Mouse (Mus musculus) forebrain, embryonic 13.5 days (tissue): ENCODE results near the gene Cpeb2. TPM values are rescaled to one million over a fixed set of nuclear protein-coding genes. Genes with fewer than 3 reads are reported as not detected.
A peak's percentile ranks its signal among the peaks of the same experiment; 100 is the strongest.

ENCODE experiments used
- ATAC-seq: fragments of 200-750 bp; cut with Nextera tagmentation; 2 replicates; pipeline ENCODE4 v1.8.0; 2017
- H3K27ac ChIP-seq: fragments of 300-500 bp; sonication (generic); 2 replicates; pipeline ENCODE4 v1.5.1; 2015; ENCODE audit warnings: inconsistent platforms, mild to moderate bottlenecking, moderate library complexity
- H3K27me3 ChIP-seq: fragments of 300-500 bp; sonication (generic); 2 replicates; pipeline ENCODE4 v1.6.1; 2015; ENCODE audit warnings: mild to moderate bottlenecking, inconsistent platforms
- H3K36me3 ChIP-seq: fragments of 300-500 bp; sonication (generic); 2 replicates; pipeline ENCODE4 v1.6.1; 2015; ENCODE audit warnings: mild to moderate bottlenecking, inconsistent platforms; ENCODE audit not compliant: poor library complexity, severe bottlenecking
- H3K4me1 ChIP-seq: fragments of 300-500 bp; sonication (generic); 2 replicates; pipeline ENCODE4 v1.6.1; 2015; ENCODE audit warnings: inconsistent platforms
- H3K4me2 ChIP-seq: fragments of 300-500 bp; sonication (generic); 2 replicates; pipeline ENCODE4 v1.6.1; 2015; ENCODE audit warnings: inconsistent platforms, mild to moderate bottlenecking, moderate library complexity
- H3K4me3 ChIP-seq: fragments of 300-500 bp; sonication (generic); 2 replicates; pipeline ENCODE4 v1.5.1; 2015; ENCODE audit warnings: mild to moderate bottlenecking, inconsistent platforms
- H3K9ac ChIP-seq: fragments of 300-500 bp; sonication (generic); 2 replicates; pipeline ENCODE4 v1.6.1; 2015; ENCODE audit warnings: mild to moderate bottlenecking, inconsistent platforms
- H3K9me3 ChIP-seq: fragments of 300-500 bp; sonication (generic); replicated peaks from 2 replicates; pipeline ENCODE4 v1.6.1; 2016; ENCODE audit warnings: inconsistent platforms
- WGBS: fragments of 180-500 bp; shearing (Covaris S2); methylation state at CpG from one replicate; pipeline ENCODE4 v1.1.7; 2015; 5-methylcytosine and 5-hydroxymethylcytosine counted together
- polyA plus RNA-seq: library from polyadenylated mRNA; unstranded; fragments of >200 nt; fragmentation: Nextera tagmentation; extraction: Ambion mirVana; gene quantifications from 2 replicates; pipeline ENCODE4 v1.2.1, GENCODE M21; 2015

The Cpeb2 gene
- polyA plus RNA-seq, 1 experiment from 2014 or later: 4.7 TPM

DNA sequence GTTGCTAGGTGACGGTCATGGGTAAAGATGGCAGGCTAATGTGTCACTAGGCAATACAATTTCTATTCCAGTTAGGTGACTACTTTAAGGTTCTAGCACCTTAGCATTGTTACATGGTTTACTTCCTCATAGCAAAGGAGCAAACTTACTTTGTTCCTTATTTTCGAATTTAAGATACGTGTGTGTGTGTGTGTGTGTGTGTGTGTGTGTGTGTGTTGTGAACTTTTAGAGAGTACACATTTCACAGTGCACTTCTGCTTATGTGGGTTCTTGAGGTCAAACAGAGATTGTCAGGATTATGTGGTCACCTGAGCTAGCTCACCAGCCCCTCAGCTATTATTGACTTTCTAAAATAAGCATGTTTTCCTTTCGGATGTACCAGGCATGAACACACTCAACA is 60.2 kb downstream of the Cpeb2 start:
- Histone ChIP-seq H3K36me3 (peaks cover 4% of the 10 kb centered on the region; the same call in 1 of the 2 replicates), H3K4me3 (no peak overlapping the region), H3K4me1 (no peaks in the 10 kb centered on the region), H3K9ac (no peak overlapping the region), H3K27ac (no peak overlapping the region), H3K27me3 (no peaks in the 10 kb centered on the region), H3K9me3 (no peaks in the 10 kb centered on the region), H3K4me2 (no peak overlapping the region)
- no peak for ATAC-seq
- 90% methylated on average over 4 of the region's 4 CpGs for WGBS

DNA sequence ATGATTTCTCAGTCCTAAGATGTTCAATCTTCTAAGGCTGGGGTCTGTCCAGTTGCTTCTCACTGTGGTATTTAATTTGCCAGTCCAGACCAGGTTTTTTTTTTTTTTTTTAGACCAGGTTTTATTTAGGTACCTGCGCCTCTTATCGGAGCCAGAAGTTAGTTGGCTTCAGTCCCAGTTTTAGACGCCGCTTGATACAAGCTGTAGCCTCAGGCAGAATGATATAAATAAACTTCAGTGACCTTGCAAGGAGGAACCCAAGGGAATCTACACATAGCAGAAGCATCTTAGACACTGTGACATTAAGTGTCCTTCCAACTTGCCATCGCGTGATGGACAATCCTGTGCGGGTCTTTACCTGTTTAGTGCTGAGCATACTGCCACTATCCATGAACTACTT is 64.5 kb downstream of the Cpeb2 start:
- Histone ChIP-seq H3K4me3 (no peak overlapping the region), H3K9me3 (no peaks in the 10 kb centered on the region), H3K4me1 (no peaks in the 10 kb centered on the region), H3K27me3 (no peaks in the 10 kb centered on the region), H3K4me2 (no peak overlapping the region), H3K36me3 (no peaks in the 10 kb centered on the region), H3K27ac (no peak overlapping the region), H3K9ac (no peak overlapping the region)
- no peak for ATAC-seq
- 90% methylated on average over 7 of the region's 7 CpGs for WGBS

DNA sequence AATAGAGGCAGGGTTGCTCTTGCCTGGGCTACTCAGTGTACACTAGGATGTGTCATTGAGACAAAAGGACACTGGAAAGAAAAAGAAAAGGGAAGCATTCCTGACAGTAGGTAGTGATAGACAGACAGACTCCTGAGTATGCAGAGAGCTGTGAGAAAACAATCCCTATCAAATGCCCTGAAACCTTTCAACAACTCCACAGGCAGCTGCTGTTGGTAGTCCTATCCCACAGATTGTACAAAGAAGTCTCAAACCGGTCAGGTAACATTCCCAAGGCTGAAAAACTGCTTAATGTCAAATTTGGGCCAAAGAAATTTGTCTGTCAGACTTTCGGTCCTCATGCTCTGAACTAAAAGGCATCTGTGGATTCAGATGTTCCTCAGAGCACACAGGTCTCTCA is 66.0 kb downstream of the Cpeb2 start:
- no peak overlapping the region for H3K27ac ChIP-seq
- 93% methylated on average over 2 of the region's 2 CpGs for WGBS
- no peak for ATAC-seq

DNA sequence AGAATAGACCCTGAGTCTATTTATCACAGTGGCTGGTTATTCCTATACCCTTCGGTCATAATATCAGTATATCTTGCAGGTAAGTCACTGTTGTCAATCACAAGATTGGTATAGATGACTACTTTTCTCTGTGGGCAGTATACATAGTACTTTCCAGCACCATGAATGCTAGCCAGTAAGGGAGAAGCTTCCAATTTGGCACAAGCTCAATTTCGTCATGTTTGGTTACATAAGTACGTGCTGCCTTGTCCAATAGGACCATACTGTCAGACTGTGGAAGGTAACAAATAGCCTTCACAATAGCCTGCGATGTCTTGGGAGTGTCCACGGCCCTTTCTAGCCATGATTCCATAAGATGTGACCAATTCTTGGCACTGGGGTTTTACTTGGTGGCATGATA is 67.1 kb downstream of the Cpeb2 start:
- no peak for ATAC-seq
- no peak overlapping the region for H3K9ac ChIP-seq
- no peak overlapping the region for H3K4me2 ChIP-seq
- H3K27me3 ChIP-seq: no peaks in the 10 kb centered on the region
- H3K9me3 ChIP-seq: no peaks in the 10 kb centered on the region
- no peak overlapping the region for H3K27ac ChIP-seq
- no peaks in the 10 kb centered on the region for H3K36me3 ChIP-seq
- H3K4me1 ChIP-seq: no peaks in the 10 kb centered on the region
- WGBS: 94% methylated on average over 5 of the region's 5 CpGs
- no peak overlapping the region for H3K4me3 ChIP-seq

More for the DNA sequence above, 66.0 kb downstream of the Cpeb2 start:
- H3K4me2 ChIP-seq: no peak overlapping the region
- no peak overlapping the region for H3K4me3 ChIP-seq
- H3K27me3 ChIP-seq: no peaks in the 10 kb centered on the region
- H3K4me1 ChIP-seq: no peaks in the 10 kb centered on the region
- no peaks in the 10 kb centered on the region for H3K36me3 ChIP-seq
- no peak overlapping the region for H3K9ac ChIP-seq
- H3K9me3 ChIP-seq: no peaks in the 10 kb centered on the region

DNA sequence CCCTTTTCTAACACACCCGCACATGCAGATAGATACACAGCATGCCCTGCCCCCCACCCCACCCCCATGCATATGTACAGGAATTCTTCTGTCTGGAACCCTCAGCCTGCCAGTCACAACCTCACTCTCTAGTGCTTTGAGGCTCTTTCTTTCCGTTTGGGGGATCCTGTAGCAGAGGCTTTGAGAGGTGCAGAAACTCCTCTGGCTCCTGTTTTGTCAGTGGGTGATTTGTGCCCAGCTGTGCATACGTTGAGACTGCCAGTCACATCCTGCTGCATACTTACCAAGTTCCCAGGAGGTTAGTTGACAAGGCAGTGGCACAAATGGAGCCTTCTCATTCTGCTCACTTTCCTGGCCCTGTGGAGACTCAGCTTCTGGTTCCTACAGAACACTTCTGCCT is 68.0 kb downstream of the Cpeb2 start:
- Histone ChIP-seq H3K27ac (no peak overlapping the region), H3K27me3 (no peaks in the 10 kb centered on the region), H3K9ac (no peak overlapping the region), H3K36me3 (no peaks in the 10 kb centered on the region), H3K4me1 (no peaks in the 10 kb centered on the region), H3K9me3 (no peaks in the 10 kb centered on the region), H3K4me3 (no peak overlapping the region), H3K4me2 (no peak overlapping the region)
- 63% methylated on average over 3 of the region's 3 CpGs for whole genome bisulfite sequencing
- no peak for ATAC-seq

DNA sequence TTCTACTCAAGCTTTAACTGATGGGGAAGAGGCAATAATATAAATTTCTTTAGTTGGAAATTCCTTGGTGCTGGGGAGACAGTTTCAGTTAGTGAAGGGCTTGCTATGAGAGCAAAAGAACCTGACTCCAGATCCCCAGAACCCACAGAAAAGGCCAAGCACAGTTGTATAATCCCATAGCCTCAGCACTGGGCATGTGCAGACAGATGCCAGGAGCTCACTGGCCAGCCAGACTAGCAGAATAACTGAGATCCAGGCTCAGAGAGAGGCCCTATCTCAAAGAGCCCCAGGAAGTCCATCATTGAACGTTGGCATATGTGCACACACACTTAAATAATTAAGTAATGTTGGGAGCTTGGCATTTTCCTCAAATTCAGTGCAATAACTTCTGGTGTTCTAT is 70.5 kb downstream of the Cpeb2 start:
- Histone ChIP-seq H3K27me3 (no peaks in the 10 kb centered on the region), H3K27ac (no peak overlapping the region), H3K4me3 (no peak overlapping the region), H3K4me2 (no peak overlapping the region), H3K9ac (no peak overlapping the region), H3K9me3 (no peaks in the 10 kb centered on the region), H3K36me3 (no peaks in the 10 kb centered on the region), H3K4me1 (no peaks in the 10 kb centered on the region)
- no peak for ATAC-seq
- 76% methylated on average over 1 of the region's 1 CpGs for WGBS

DNA sequence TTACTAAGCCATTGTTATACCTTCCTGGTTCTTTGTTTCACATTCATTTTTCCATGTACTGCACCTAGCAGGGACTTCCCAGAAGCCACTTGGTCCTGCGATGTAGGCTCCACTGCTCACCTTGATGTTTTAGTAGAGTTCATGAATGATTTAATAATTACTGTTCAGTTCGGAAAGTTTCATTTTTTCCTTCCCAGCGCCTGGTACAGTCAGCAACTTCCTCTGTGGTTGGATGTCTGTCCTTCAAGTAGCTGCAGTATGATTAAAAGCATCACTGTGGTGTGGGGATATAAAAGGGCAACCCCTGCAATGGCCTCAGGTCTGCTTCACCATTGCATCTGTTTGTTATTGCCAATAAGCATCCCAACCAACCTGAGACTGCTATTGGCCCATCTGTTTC is 72.5 kb downstream of the Cpeb2 start:
- ATAC-seq: no peak
- Histone ChIP-seq H3K4me1 (no peaks in the 10 kb centered on the region), H3K27me3 (no peaks in the 10 kb centered on the region)

DNA sequence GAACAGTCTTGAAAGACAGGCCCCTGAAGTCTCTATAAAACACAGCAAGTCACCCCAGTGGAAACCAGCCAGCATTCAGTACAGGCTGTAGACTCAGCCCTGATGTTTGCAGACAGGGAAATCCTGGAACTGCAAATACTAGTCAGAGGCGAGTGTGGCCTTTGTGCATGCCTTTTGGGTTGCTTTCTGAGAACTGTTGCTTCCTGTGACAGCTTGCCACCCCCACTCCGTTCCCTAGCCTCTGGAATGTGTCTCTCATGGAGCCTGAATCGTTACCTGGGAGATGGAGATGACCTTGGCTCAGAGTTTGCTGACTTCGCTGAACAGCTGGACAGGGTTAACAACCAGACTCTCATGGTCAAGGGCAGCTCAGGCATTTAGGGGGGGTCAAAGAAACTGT is 77.0 kb downstream of the Cpeb2 start:
- no peaks in the 10 kb centered on the region for H3K36me3 ChIP-seq
- H3K27ac ChIP-seq: no peak overlapping the region
- no peak for ATAC-seq
- H3K4me3 ChIP-seq: no peak overlapping the region
- no peaks in the 10 kb centered on the region for H3K4me1 ChIP-seq
- no peaks in the 10 kb centered on the region for H3K27me3 ChIP-seq
- 59% methylated on average over 4 of the region's 4 CpGs for WGBS
- no peaks in the 10 kb centered on the region for H3K9me3 ChIP-seq
- H3K4me2 ChIP-seq: no peak overlapping the region
- H3K9ac ChIP-seq: no peak overlapping the region

More for the DNA sequence above, 72.5 kb downstream of the Cpeb2 start:
- Histone ChIP-seq H3K4me2 (no peak overlapping the region), H3K27ac (no peak overlapping the region), H3K4me3 (no peak overlapping the region), H3K36me3 (no peaks in the 10 kb centered on the region), H3K9me3 (no peaks in the 10 kb centered on the region), H3K9ac (no peak overlapping the region)
- WGBS: 83% methylated on average over 3 of the region's 3 CpGs

DNA sequence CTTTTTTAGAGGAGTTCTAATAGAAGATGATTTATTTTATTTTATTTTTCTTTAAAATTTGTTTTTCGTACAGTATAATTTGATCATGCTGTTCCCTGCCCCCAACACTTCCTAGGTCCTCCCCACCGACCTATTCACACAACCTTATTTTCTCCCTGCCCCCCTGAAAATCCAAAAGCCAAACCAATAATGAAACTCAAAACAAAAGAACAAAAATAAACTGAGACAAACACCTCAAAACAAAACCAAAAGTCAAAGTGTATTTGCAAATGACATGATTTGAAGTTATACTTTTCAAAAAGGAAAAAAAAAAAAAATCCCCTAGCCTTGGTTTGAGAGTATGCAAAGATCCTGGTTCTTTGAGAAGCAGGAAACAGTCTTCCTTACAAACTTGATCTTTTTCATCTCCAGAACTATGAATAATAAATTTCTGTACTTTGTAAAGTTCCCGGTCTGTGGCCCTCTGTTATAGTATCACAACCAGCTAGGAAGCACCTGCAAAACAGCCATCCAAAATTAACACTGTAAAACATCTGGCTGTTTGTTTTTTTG is 91.4 kb downstream of the Cpeb2 start:
- no peak for ATAC-seq
- Histone ChIP-seq H3K9ac (no peak overlapping the region), H3K9me3 (no peaks in the 10 kb centered on the region), H3K27ac (no peak overlapping the region), H3K4me3 (no peak overlapping the region), H3K27me3 (no peaks in the 10 kb centered on the region), H3K4me2 (no peak overlapping the region), H3K36me3 (no peaks in the 10 kb centered on the region), H3K4me1 (no peaks in the 10 kb centered on the region)
- WGBS: 83% methylated on average over 3 of the region's 3 CpGs

DNA sequence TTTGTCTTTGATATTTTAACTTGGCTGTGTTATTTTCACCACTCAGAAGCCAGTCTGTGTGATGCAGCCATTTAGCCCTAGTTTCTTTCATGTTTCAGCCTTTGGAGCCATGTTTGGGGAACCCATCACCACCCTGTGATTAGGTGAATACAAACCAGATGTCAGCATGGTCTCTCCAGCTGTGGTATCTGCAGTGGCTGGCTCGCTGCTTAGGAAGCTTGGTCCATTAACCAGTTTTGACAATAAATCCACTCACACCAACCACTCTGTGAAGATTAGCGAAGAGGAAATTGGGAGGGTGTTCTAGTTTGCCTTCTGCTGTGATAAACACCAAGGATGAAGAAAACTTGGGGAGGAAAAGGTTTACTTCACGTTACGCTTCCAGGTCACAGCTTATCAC is 92.6 kb downstream of the Cpeb2 start:
- Histone ChIP-seq H3K27ac (no peak overlapping the region), H3K36me3 (no peaks in the 10 kb centered on the region), H3K4me3 (no peak overlapping the region), H3K9ac (no peak overlapping the region), H3K9me3 (no peaks in the 10 kb centered on the region), H3K4me2 (no peak overlapping the region), H3K4me1 (no peaks in the 10 kb centered on the region), H3K27me3 (no peaks in the 10 kb centered on the region)
- WGBS: 83% methylated on average over 4 of the region's 4 CpGs
- ATAC-seq: no peak

DNA sequence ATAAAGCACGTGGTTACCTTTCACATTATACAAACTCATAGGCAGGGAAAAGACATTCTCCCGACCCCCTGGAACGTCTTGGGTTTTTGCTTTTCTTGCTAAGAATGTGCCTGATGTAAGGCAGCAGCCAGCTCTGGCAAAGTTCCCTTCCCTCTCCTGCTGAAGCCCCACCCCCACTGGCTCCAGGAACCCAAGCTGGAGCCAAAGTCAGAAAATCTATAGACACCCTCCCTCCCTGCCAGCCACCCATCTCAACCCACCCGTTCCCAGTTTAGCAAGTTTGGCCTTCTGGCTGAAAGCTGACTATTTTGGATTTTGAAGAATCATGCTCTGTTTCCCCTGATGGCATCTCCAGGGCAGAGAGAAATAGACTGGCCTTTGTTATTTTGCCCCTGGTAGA is 95.6 kb downstream of the Cpeb2 start:
- Histone ChIP-seq H3K36me3 (no peaks in the 10 kb centered on the region), H3K4me3 (no peak overlapping the region), H3K4me2 (no peak overlapping the region), H3K27me3 (no peaks in the 10 kb centered on the region), H3K9me3 (no peaks in the 10 kb centered on the region), H3K9ac (no peak overlapping the region), H3K4me1 (no peaks in the 10 kb centered on the region), H3K27ac (no peak overlapping the region)
- 48% methylated on average over 4 of the region's 4 CpGs for WGBS
- ATAC-seq: peak; percentile 50; the same call in 1 of the 2 replicates

DNA sequence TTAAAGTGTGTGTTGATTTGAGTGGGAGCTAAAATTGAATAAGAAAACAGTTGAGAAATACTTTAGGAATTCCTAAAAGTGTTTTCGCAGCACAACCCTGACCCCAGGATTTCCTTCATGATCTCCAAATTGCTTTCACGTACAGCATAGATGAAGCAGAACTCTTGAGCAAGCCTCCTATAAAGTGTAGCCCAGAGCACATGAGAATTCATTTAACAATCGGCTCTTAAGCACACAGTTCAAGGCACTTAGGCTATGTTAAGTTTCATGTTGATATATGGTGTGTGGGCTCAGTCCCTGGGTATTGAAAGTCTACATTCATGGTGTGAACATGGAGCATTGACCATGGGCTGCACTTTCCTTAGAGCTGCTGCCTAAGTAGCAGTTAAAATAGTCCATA is 97.3 kb downstream of the Cpeb2 start:
- WGBS: 92% methylated on average over 3 of the region's 3 CpGs
- H3K4me3 ChIP-seq: no peak overlapping the region
- no peaks in the 10 kb centered on the region for H3K9me3 ChIP-seq
- H3K27me3 ChIP-seq: no peaks in the 10 kb centered on the region
- no peaks in the 10 kb centered on the region for H3K36me3 ChIP-seq
- no peak overlapping the region for H3K27ac ChIP-seq
- no peak overlapping the region for H3K9ac ChIP-seq
- H3K4me2 ChIP-seq: no peak overlapping the region
- H3K4me1 ChIP-seq: no peaks in the 10 kb centered on the region
- ATAC-seq: no peak

DNA sequence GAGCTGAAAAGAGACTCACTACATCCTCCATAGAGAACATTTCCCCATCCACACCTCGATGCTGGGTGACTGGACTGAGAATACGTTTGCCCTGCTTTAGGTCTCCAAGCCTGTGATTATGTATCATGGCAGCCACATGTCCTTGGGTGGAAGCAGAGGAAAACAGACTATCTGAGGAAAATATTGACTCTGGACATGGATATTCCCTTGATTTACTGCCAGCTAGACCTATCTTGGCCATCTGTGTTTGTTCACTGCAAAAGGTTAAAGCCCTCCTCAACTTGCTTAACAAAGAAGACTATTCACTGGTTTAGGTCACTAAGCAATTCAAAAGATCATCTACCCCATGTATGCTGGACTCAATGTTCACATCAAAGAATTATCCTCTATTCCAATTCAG is 101.5 kb downstream of the Cpeb2 start:
- H3K4me3 ChIP-seq: no peak overlapping the region
- no peak overlapping the region for H3K27ac ChIP-seq
- no peaks in the 10 kb centered on the region for H3K27me3 ChIP-seq
- no peaks in the 10 kb centered on the region for H3K9me3 ChIP-seq
- no peaks in the 10 kb centered on the region for H3K36me3 ChIP-seq
- H3K4me2 ChIP-seq: no peak overlapping the region
- no peak for ATAC-seq
- H3K9ac ChIP-seq: no peak overlapping the region
- 85% methylated on average over 2 of the region's 2 CpGs for WGBS
- 0 out of 2 replicates have a peak, but pooled peaks cover 3% of the 10 kb centered on the region for H3K4me1 ChIP-seq
